Mouse (Mus musculus): ENCODE measurements around the gene D930048N14Rik. TPM values are rescaled to one million over a fixed set of nuclear protein-coding genes. Genes with fewer than 3 reads are reported as not detected.

The D930048N14Rik gene
- polyA plus RNA-seq (2014; fragmentation: Illumina TruSeq; extraction: RNeasy Lipid Tissue Mini Kit (QIAGEN cat#74804); ENCODE audit: low read depth, low replicate concordance) = 3.5 TPM

GRCm38 (mm10) chr11:51650691-51651515, at the start of gene D930048N14Rik, which contains the start of gene N4bp3:
Gene D930048N14Rik, plus strand, starts transcription at chr11:51650954.
Gene N4bp3, minus strand, starts transcription at chr11:51650842.

GRCm38 (mm10) chr11:51606447-51607095, 44.2 kb upstream of the D930048N14Rik start, which contains the start of gene Hnrnpab:
Gene Hnrnpab, minus strand, starts transcription at chr11:51606847.

GRCm38 (mm10) chr11:51619409-51620060, 31.2 kb upstream of the D930048N14Rik start, which contains the start of gene Nhp2:
Gene Nhp2, plus strand, starts transcription at chr11:51619735.

GRCm38 (mm10) chr11:51635525-51636322, 15.0 kb upstream of the D930048N14Rik start, which contains the start of gene Rmnd5b:
Gene Rmnd5b, minus strand, starts transcription at chr11:51635896.

GRCm38 (mm10) chr11:51688330-51689328, 37.9 kb downstream of the D930048N14Rik start, which contains the start of gene 0610009B22Rik:
Gene 0610009B22Rik, minus strand, starts transcription at chr11:51688874.

Other genes starting within 250 kb of the D930048N14Rik start
- gene Phykpl, start 66.2 kb upstream of the D930048N14Rik start, polyA plus RNA-seq (2014; fragmentation: Illumina TruSeq; extraction: RNeasy Lipid Tissue Mini Kit (QIAGEN cat#74804); ENCODE audit: low read depth, low replicate concordance) = 11.0 TPM
- gene Hnrnpab, start 44.1 kb upstream of the D930048N14Rik start, polyA plus RNA-seq (2014; fragmentation: Illumina TruSeq; extraction: RNeasy Lipid Tissue Mini Kit (QIAGEN cat#74804); ENCODE audit: low read depth, low replicate concordance) = 153 TPM
- 2.9 TPM for gene Nhp2, start 31.2 kb upstream of the D930048N14Rik start, polyA plus RNA-seq (2014; fragmentation: Illumina TruSeq; extraction: RNeasy Lipid Tissue Mini Kit (QIAGEN cat#74804); ENCODE audit: low read depth, low replicate concordance)
- gene Rmnd5b, start 15.1 kb upstream of the D930048N14Rik start, polyA plus RNA-seq (2014; fragmentation: Illumina TruSeq; extraction: RNeasy Lipid Tissue Mini Kit (QIAGEN cat#74804); ENCODE audit: low read depth, low replicate concordance) = 4.6 TPM
- not detected for gene N4bp3, start 112 bp upstream of the D930048N14Rik start, polyA plus RNA-seq (2014; fragmentation: Illumina TruSeq; extraction: RNeasy Lipid Tissue Mini Kit (QIAGEN cat#74804); ENCODE audit: low read depth, low replicate concordance)
- gene 0610009B22Rik, start 37.9 kb downstream of the D930048N14Rik start, polyA plus RNA-seq (2014; fragmentation: Illumina TruSeq; extraction: RNeasy Lipid Tissue Mini Kit (QIAGEN cat#74804); ENCODE audit: low read depth, low replicate concordance) = 59.4 TPM
- 82.0 TPM for gene Sec24a, start 112.7 kb downstream of the D930048N14Rik start, polyA plus RNA-seq (2014; fragmentation: Illumina TruSeq; extraction: RNeasy Lipid Tissue Mini Kit (QIAGEN cat#74804); ENCODE audit: low read depth, low replicate concordance)
- 610 TPM for gene Sar1b, start 112.7 kb downstream of the D930048N14Rik start, polyA plus RNA-seq (2014; fragmentation: Illumina TruSeq; extraction: RNeasy Lipid Tissue Mini Kit (QIAGEN cat#74804); ENCODE audit: low read depth, low replicate concordance)
- gene Jade2, start 206.7 kb downstream of the D930048N14Rik start, polyA plus RNA-seq (2014; fragmentation: Illumina TruSeq; extraction: RNeasy Lipid Tissue Mini Kit (QIAGEN cat#74804); ENCODE audit: low read depth, low replicate concordance) = 2.0 TPM